34 mouse cellular contexts compared by ENCODE assay signal in the genomic region with DNA sequence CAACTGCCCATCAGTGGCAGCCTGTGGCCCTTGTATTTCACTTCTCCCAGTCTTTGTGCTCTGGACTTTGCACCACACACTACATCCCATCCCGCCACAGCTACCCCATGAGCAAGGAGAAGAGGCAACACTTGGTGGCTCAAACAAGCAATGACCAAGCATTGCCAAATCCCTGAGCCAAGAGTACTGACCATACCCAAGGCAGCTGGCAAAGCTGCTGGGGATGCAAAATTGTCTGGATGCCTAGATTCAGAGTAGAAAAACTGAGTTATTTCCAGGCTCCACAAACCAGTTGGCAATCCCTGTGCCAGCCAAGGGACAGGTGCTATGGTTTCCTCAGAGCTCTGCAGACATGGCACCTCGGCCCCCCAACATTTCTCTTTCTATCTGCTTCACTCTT. TPM values are rescaled to one million over a fixed set of nuclear protein-coding genes. Genes with fewer than 3 reads are reported as not detected.
"Had no signal": no experiment of that assay in that cellular context is flagged by ENCODE, and none has a peak within 500 bp of the region (broad histone marks: within the 10 kb centered on the region; RNA-seq: fewer than 3 reads in every experiment).

No protein-coding gene starts in this region.

- ATAC-seq: inflammation-experienced regulatory T-cells, adult 6 months; intestine, embryonic 15.5 days; intestine, postnatal 0 days; liver, postnatal 0 days had no signal

- H3K4me3 ChIP-seq: gastrocnemius, adult 2 months; heart, embryonic 10.5 days; heart, embryonic 12.5 days; hindbrain, embryonic 10.5 days; hindbrain, embryonic 12.5 days; hindbrain, embryonic 15.5 days; intestine, embryonic 15.5 days; left cerebral cortex, adult 2 months; limb, embryonic 10.5 days; limb, embryonic 12.5 days; liver, embryonic 13.5 days; liver, embryonic 15.5 days had no signal

- H3K36me3 ChIP-seq: heart, embryonic 10.5 days; heart, embryonic 12.5 days; hindbrain, embryonic 10.5 days; hindbrain, embryonic 12.5 days; hindbrain, embryonic 15.5 days; intestine, embryonic 15.5 days; limb, embryonic 10.5 days; limb, embryonic 12.5 days; liver, embryonic 13.5 days; liver, embryonic 15.5 days had no signal

- H3K9ac ChIP-seq: heart, embryonic 12.5 days; hindbrain, embryonic 12.5 days; hindbrain, embryonic 15.5 days; intestine, embryonic 15.5 days; limb, embryonic 12.5 days; liver, embryonic 13.5 days; liver, embryonic 15.5 days; liver, postnatal 0 days had no signal

- H3K4me1 ChIP-seq: heart, embryonic 10.5 days; heart, embryonic 12.5 days; hindbrain, embryonic 10.5 days; hindbrain, embryonic 12.5 days; hindbrain, embryonic 15.5 days; intestine, embryonic 15.5 days; limb, embryonic 10.5 days; limb, embryonic 12.5 days had no signal

- DNase-seq: gastrocnemius, adult 2 months; gastrocnemius, postnatal 10 days; gastrocnemius, postnatal 25 days; heart, postnatal 10 days; heart, postnatal 4 days; kidney, adult 18-20 months; kidney, adult 8-10 months; kidney, postnatal 10 days; kidney, postnatal 25 days; kidney, postnatal 4 days; liver; liver, embryonic 13.5 days; liver, postnatal 0 days; lung, adult 2 months had no signal

- H3K27me3 ChIP-seq: hindbrain, embryonic 12.5 days; hindbrain, embryonic 15.5 days; intestine, embryonic 15.5 days had no signal

- H3K27ac ChIP-seq: gastrocnemius, adult 2 months; heart, embryonic 10.5 days; hindbrain, embryonic 10.5 days; hindbrain, embryonic 12.5 days; hindbrain, embryonic 15.5 days; intestine, embryonic 15.5 days; left cerebral cortex, adult 2 months; limb, embryonic 10.5 days; limb, embryonic 12.5 days; liver, embryonic 13.5 days; liver, embryonic 15.5 days had no signal

RNA-seq across cellular contexts. Expression of gene Scgn, which starts 10.1 kb away (rescaled TPM):
- total RNA-seq: gastrocnemius, adult 2 months; gastrocnemius, postnatal 10 days; gastrocnemius, postnatal 25 days; gastrocnemius, postnatal 4 days; granulocyte monocyte progenitor cell, adult 5-6 weeks; heart, adult 8-10 months; heart, postnatal 10 days; heart, postnatal 25 days; heart, postnatal 4 days had no signal
- polyA plus RNA-seq: heart, embryonic 12.5 days; heart, embryonic 14.5 days; heart, embryonic 16.5 days; hindbrain, embryonic 10.5 days; inflammation-experienced regulatory T-cells, adult 6 months; kidney, embryonic 16.5 days; limb, embryonic 10.5 days; limb, embryonic 12.5 days; liver, embryonic 11.5 days; liver, embryonic 13.5 days; liver, embryonic 15.5 days; liver, postnatal 0 days; lung, adult 2 months had no signal
